Mouse (Mus musculus): ENCODE data around the gene BC037034.

The BC037034 gene

DNA sequence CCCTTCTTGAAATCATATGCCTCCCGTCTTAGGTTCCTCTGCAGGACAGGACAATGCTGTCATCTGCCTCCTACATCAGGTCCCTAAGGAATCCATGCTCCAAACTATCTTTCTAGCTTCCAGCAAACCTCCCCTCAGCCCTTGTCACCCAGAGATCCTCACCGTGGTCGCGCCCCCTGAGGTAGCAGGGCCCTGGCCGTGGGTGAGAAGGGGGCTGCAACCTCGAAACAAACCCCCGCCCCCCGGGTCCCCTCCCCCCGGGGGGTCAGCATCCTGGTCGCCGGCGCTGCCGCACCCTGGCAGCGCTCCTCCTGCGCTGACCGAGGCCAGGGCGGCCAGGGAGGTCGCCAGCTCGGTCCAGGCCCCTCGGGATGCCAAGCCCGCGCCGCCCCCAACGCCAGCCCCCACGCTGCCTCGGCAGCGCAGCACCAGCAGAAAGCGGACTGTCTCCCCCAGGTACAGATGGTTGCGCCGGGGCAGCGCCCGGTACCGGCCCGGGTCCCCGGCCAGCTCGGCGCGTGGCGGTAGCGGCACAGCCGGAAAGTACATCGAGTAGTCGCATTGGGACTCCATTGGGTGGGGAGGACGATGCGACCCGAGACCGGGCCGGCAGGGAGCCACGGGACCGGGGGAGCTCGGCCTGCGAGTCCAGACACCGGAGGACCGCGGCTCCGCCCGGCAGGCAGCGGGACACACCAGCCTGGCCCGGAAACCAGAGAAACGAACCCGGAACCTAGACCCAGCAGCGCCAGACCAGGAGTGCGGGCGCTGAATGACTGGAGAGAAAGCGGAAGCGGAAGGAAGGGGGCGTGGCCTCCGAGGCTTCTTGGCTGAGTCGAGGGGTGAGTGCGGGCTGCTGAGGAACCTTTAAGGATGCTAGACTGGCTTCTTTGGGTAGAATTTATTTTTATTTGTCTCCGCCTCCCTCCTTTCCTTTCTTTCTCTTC is at the start of gene BC037034:
Gene BC037034, minus strand, starts transcription at position 774 of the 947 bp plus-strand sequence.
- DNase-seq (ENCODE audit: low spot score) = peak; percentile 97

DNA sequence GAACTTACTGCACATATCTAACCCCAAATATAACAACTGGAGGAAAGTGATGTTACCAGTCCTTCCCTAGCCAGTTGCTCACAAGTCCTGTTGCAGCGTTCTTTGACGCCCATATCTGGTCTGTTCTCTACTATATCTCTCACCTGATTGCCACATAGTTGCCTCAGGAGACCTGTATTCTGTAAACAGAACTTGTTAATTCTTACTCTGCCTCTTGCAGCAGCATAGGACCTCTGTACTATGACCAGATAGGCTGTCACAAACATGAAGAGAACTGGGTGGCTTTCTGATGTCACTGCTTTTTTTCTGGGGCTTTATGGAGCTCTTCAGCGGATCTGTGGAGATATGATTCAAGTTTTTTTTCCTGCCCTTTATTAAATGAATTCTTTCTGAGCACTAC is 49.0 kb upstream of the BC037034 start:
- no peak for DNase-seq (ENCODE audit: low spot score)

DNA sequence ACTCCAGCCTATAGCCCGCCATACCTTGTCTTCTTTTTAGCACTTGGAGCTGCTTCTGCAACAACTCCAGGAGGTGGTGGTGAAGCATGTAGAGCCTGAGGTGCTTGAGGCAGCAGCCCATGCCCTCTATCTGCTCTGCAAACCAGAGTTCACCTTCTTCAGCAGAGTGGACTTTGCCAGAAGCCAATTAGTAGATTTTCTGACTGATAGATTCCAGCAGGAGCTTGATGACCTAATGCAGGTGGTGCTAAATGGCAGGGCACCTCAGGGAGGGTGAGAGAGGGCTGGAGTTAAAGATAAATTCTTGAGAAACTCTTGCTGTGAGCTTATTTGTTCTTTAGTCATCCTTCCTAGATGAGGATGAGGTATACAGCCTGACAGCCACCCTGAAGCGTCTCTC is 35.8 kb upstream of the BC037034 start:
- DNase-seq (ENCODE audit: low spot score) = no peak

DNA sequence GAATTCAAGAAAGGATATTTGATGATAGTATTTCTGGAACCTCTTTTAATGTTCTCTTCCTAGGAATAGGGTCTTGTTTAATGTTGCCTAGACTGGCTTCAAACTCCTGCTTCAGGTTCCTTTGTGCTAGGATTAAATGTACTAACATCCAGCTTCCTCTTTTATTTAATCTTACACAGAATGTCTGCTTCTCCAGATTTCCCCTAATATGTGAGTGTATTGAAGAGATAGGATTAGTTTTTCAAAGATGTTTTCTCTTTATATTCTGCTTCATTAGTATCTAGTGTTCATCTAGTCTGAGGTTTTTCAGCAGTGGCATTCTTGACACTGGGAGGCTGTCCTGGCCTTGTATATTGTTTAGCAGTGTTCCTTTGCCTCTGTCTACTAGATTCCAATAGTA is 30.3 kb upstream of the BC037034 start:
- DNase-seq (ENCODE audit: low spot score) = no peak

DNA sequence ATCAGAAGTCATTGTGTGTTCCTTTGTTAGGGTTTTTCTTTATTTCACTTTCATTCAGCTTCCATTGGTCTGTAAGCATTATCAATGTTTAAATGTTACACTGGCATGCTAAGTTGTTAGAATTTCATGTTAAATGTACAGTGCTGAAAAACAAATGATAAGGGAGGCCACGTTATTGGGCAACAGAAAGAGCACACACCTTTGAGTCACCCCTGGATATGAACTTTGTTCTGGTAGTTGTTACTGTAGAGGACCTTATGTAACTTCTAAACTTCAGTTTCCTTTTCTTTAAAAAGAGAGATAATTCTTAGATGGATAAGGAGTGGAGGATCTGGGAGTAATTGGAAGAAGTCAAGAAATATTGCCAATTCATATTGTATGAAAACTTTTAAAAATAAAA is 27.8 kb upstream of the BC037034 start:
- no peak for DNase-seq (ENCODE audit: low spot score)

DNA sequence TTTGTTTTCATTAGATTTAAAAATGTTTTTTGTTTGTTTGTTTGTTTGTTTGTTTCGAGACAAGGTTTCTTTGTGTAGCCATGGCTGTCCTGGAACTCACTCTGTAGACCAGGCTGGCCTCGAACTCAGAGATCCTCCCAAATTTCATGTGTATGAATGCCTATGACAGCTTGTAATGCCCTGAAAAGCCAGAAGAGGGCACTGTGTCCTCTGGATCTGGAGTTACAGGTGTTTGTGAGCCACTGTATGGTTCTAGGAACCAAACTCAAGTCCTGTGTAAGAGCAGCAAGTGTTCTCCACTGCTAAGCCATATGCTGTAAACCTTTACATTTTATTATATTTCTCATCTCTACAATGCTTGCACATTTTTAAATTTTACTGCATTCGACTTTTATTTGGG is 24.0 kb upstream of the BC037034 start:
- DNase-seq (ENCODE audit: low spot score) = no peak

DNA sequence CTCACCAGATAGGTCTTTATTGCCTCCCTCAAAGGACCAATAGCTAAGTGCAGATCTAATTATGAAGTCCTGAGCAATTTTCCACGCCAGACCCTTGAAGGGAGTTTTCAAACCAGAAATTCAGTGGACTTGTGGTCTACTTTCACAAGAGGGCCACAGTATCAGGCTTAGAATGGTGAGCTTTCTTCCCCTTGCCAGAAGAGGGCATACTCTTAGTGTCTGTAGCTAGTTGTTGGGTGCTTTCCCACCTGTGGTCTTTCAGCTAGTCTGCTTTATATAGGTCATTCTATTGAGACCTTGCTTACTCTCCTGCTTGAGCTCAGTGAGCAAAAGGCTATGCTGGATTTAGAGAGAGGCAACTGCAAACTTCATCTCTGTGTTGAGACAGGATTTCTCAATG is 19.7 kb upstream of the BC037034 start:
- DNase-seq (ENCODE audit: low spot score) = no peak

DNA sequence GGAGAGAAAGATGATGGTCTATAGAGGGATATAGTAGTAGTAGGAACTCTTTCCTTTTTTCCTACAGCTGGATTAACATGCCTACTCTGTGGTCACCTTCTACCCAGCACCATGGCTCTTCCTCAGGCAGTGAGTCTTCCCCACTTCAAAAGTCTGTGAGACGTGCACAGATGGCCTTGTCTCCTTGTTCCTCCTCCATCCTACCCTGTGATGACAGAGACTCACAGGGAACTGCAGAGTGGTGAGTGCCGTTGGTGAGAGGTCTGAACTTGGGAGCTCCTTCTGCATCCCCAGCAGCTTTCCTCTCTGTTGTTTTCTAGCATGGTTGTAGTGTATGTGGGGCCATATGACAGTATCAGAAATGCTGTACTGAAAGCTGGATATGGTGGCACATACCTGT is 18.0 kb upstream of the BC037034 start:
- no peak for DNase-seq (ENCODE audit: low spot score)

DNA sequence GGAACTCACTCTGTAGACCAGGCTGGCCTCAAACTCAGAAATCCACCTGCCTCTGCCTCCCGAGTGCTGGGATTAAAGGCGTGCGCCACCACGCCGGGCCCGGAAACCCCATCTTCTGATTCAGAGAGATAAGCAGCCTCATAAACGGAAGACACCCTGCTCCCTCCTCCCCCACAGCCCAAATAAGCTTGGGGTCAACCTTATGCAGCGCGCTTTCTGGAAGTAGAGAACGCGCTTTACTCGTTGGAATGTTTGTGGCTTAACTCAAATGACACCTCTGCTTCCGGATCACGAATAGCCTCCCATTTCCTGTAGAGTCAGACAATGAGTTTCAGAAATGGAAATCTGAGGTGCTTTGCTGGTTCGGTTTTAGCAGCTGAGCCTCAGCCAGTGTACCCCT is 17.0 kb upstream of the BC037034 start:
- no peak for DNase-seq (ENCODE audit: low spot score)

DNA sequence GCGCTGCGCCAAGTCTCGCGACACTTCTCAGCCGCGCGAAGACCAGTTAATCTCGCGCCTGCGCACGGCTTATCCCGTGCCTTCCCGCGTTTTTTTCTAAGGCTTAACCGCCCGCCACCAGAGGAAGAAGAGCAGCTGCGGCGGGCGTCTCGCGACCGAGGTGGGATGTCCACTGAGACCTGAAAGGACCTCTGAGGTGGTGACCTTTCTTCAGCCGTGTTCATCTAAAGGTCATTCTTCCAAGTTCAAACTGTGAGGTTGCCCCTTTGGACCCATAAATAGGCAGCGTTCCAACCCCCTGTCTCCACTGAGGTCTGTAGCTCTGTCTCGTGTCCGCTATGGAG is 16.6 kb upstream of the BC037034 start:
- DNase-seq (ENCODE audit: low spot score) = no peak

DNA sequence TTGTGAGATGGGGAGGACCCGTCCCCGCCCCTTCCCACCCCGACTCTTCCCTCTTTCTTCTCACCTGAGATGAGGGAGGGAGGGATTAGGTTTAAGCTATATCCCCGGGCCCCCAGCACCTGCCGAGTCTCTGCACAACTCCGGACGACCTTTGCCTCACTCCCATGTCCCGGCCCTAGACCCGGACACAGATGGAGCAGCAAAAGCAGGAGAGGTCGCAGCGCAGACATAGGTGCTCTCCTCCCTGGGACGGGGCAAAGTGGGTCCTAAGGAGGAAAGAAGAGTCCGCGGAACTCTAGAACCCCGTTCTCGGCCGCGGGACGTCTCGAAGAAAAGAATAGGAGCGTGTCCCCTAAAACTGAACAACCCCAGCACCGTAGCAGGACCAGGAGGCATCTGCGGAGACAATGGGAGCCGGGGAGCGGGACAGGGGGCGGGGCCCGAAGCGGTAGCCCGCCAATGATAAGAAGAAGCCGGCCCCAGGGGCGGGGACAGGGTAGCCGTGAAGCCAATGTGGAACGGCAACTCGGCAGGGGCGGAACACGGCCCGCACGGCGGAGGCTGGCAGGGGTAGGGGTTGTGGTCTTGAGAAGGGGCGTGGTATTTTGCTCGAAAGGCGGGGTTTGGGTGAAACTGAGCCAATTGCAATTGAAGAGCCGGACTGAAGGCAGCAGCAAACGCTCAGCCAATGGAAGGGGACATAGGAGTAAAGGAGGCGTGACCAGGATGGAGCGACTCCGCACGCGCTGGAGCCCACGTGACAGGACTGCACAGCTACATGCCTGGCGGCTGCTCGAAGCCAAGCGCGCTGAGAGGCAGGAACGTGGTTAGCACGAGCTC is 16.0 kb upstream of the BC037034 start, which contains the start of the genes Gm43720, Gpc2 and Stag3:
Gene Gm43720, minus strand, starts transcription at position 374 of the 840 bp plus-strand sequence.
Gene Gpc2, minus strand, starts transcription at position 421 of the 840 bp plus-strand sequence.
Gene Stag3, plus strand, starts transcription at position 656 of the 840 bp plus-strand sequence.
- DNase-seq (ENCODE audit: low spot score) = peak; percentile 99

DNA sequence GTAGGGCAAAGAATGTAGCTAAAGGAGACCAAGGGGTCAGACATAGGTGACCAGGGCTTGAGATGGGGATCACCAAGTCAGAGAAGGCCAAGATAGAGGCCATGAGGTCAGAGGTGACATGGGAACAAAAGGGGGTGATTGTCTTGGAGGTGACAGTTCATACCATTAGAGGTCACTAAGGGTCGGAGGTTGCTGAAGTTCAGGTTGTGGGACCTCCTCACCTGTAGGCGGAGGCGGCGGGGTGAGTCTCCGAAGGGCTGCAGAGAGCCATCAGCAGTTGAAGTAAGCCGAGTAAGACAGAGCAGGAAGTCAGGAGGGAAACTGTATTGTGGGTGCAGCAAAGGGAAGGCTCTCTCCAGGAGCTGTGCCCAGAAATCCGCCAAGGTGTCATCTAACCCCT is 14.2 kb upstream of the BC037034 start:
- DNase-seq (ENCODE audit: low spot score) = no peak

DNA sequence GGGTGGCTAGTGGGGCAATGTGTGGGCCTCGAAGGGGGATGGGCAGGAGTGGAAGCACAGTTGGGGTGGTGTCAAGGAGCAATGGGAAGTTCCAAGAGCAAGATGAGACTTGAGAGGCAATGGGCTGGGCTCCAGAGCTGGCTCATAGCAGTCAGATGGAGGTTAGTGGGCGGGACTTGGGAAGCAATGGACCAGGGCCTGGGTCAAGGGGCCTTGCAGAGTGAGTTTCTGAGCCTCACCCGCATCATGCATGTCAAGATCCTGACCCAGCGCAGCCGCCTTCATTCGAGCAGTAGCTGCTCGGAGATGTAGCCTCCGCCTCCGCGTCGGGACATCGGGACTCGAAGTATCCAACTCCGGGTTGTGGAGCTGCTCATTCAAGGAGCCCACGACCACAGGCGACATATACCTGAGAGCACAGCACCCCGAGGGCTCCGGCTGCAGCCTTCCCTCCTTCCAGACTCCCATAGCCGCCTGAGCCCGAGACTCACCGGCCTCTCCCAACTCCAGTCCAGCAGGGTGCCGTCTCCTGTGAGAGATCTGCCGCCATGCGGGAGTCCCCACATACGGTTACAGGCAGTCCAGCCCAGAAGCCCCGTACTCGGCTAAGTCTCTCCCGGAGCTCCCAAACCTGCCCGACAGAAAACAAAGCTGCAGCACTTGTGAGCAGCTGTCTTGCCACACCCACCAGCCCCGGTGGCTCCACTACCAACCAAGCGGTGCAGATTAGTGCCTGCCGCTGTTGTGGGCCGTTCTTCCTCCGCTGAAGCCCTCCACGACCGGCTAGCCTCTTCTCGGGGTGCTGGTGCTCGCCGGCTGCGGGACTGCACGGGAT is 11.6 kb upstream of the BC037034 start:
- peak; percentile 80 for DNase-seq (ENCODE audit: low spot score)

DNA sequence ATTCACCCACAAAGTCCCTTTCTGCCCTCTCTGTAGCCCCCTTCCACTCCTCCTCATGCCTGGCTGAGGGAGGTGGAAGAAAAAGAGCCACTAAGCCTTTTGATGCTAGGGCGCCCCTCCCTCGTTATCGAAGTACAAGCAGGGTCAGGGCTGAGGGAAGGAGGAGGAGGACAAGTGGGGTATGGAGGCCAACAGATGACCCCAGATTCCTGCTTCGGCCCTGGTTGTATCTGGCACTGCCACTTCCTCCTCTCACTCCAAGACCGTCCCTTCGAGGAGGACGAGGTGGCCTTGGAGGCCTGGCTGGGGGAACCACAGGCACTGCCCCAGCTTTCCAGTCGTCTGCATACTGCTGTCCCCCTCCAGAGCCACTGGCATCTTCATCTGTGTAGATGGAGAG is 10.4 kb upstream of the BC037034 start:
- DNase-seq (ENCODE audit: low spot score) = no peak

DNA sequence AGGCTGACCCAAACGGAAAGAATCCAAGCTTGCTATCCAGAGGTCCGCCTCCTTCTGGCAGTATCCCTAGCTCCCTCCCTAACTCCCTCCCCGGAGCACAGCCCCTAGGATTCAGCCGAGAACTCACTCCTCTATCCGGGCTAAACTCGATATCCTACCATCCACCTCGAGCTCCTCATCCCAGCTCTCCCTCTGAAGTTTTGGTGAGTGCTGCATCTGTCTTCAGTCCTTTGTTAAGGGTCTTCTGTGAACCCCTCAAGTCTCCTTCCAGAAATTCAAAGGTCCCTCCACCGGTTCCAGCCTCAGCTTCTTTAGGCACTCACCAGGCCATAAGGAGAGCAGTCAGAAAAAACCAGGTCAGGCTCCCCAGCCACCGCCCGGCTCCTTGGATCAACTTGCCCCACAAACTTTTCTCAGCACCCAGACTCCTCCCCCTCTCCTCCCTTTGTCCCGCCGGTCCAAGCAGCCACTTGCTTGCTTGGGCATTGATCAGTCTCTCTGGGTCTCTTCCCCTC is 8.6 kb upstream of the BC037034 start, which contains the start of gene Gal3st4:
Gene Gal3st4, minus strand, starts transcription at position 432 of the 515 bp plus-strand sequence.
- DNase-seq (ENCODE audit: low spot score) = peak; percentile 77

DNA sequence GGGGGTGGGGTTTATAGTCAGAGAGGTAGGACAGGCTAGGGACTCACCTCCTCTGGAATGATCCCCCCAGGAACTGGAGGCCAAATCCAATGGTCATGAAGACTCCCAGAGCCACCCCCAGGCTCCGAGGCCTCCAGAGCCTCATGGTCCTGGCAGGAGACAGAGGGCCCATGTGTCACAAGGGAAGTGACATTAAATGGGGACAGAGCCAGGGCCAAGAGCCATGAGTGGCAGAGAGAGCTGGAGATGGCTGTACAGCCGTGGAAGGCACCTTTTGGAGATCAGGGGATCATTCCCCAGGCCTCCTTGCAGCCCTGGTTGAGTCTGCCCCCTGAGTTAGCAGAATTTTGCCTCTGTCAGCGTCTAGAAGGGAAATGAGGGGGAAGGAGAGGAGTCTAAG is 7.4 kb upstream of the BC037034 start:
- no peak for DNase-seq (ENCODE audit: low spot score)

DNA sequence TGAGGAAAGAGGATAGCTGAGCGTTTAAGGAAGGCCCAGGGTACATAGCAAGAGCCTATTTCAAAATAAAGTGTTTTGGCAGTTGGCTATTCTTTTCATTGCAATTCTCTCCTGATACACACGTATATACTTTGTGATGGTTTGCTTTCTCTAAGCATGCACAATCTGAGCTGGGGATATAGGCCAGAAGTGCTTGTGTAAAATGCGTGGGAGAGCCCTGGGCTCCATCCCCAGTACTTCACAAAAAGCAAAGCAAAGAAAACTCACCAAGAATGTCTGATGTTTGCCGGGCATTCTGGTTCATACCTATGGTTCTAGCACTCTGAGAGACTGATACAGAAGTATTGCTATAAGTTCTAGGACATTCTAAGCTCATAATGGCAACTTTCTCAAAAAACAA is 5.1 kb upstream of the BC037034 start:
- DNase-seq (ENCODE audit: low spot score) = no peak

DNA sequence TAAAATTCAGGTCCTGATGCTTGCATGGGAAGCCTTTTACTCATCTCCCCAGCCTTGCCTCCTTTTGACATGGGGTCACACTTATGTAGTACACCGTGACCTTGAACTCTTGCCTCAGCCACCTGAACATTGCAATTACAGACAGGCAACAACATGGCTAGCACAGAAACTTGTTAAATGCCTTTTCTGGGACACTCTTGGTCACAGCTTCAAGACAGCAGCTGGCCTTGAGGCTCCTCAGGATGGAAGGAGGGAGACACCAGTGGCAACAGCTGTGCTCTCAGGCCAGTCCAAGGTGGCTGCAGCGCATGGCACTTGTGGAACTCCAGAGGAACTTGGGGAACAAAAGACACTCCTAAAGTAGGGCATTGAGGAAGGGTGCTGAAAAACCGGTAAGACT is 3.3 kb upstream of the BC037034 start:
- DNase-seq (ENCODE audit: low spot score) = no peak

DNA sequence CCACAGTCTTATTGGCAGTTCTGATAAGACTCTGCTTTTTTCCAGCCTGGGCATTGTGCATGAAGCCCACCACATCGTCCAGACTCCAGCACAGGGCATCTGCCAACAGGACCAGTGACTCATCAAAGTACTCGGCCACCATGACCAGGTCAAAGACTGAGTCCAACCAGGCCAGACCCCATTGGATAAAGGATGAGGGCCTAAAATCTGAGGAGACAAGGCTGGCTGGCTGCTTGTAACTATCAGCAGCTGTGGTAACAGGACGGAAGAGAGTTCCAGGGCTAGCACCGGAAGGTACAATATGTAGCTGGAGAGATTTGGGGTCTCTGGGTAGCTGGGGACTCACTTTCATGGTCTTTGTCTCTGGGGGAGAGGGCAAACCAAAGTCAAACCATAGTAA is 1.9 kb upstream of the BC037034 start:
- DNase-seq (ENCODE audit: low spot score) = no peak

DNA sequence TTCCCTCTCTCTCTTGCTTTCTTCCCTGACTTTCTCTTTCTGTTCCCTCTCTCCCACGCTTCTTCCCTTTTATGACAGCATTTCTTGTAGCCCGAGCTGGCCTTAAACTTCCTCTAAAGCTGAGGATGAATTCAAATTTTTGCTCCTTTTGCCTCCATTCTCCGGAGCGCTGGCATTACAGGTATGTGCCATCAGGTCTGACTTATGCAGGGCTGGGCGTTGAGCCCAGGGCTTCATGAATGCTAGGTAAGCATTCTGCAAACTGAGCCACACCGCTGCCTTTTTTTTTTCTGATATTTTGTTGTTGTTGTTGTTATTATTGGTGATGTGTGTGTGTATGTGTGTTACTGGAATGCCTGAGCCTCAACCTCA is 360 bp upstream of the BC037034 start:
- no peak for DNase-seq (ENCODE audit: low spot score)

DNA sequence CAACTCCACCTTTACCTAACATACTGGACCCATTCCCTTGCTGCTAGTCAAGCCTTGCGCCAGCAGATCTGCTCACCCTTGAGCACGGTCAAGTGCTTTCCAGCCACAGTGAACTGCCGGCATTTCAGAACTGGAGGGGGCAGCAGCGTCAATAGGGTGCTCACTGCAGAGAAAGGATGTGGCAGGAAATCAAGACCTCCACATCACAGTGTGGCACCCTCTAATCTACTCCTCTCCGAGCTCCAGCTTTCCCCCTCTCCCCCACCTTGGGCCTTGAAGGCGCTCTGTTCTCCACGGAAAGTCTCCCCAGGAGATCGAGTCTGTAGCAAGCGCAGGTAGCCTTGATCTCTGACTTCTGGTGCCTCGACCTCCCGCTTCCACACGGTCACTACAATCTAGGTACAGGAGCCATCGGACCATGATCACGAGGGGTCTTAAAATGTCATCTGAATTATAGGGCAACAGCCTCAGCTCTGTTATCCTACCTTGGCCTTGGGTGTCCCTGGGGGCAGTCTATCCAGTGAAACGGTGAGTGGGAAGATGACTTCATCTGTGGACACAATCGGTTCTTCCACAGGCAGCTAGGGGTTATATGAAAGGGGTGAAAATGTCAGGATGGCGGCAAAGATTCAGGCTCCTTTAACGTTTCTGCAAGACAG is 1.1 kb downstream of the BC037034 start:
- no peak for DNase-seq (ENCODE audit: low spot score)
